In genomic region chr6:21418246-21418645, GRCm38 (mm10) we compare ENCODE assay signal across 17 mouse cellular contexts.
DNase-seq lines count a peak whose midpoint lies in the region; ATAC-seq lines count a peak whose summit lies in the region.
"Had no signal": no experiment of that assay in that cellular context is flagged by ENCODE, and none has a peak within 500 bp of the region (broad histone marks: within the 10 kb centered on the region; RNA-seq: fewer than 3 reads in every experiment).

No protein-coding gene starts in this region.

- peak; percentile 11 for DNase-seq in midbrain, embryonic 14.5 days
- no peak for DNase-seq in midbrain, embryonic 11.5 days (ENCODE audit: low spot score, missing footprints)
- DNase-seq in frontal cortex, postnatal 36 days (ENCODE audit: low spot score in 2 of 2) = peak; percentile 9 to 72
- peak; percentile 37 to 61 for DNase-seq in left cerebral cortex, postnatal 36 days (ENCODE audit: low spot score in 2 of 2)
- no peak for DNase-seq in adrenal gland, adult 2 months
- no peak for DNase-seq in adrenal gland, postnatal 36 days
- no peak for DNase-seq in liver, embryonic 11.5 days (ENCODE audit: low spot score)
- DNase-seq: cerebellum, postnatal 10 days; gastrocnemius, postnatal 25 days; thymus, adult 18-20 months had no signal

- no peak overlapping the region for H3K4me2 ChIP-seq in midbrain, embryonic 14.5 days (ENCODE audit: low read length)
- no peak overlapping the region for H3K4me2 ChIP-seq in midbrain, embryonic 11.5 days
- no peak overlapping the region for H3K4me2 ChIP-seq in liver, embryonic 11.5 days
- H3K4me2 ChIP-seq: heart, embryonic 11.5 days; hindbrain, embryonic 14.5 days; intestine, embryonic 15.5 days; limb, embryonic 12.5 days; liver, embryonic 15.5 days had no signal

- H3K36me3 ChIP-seq in midbrain, embryonic 14.5 days (ENCODE audit: control insufficient read depth, insufficient read depth, low read length) = no peaks in the 10 kb centered on the region
- no peaks in the 10 kb centered on the region for H3K36me3 ChIP-seq in midbrain, embryonic 11.5 days (ENCODE audit: control insufficient read depth, insufficient read depth, low read length)
- no peaks in the 10 kb centered on the region for H3K36me3 ChIP-seq in liver, embryonic 11.5 days (ENCODE audit: control insufficient read depth, insufficient read depth, low read length)
- H3K36me3 ChIP-seq: intestine, embryonic 15.5 days; limb, embryonic 12.5 days; liver, embryonic 15.5 days had no signal

- H3K27me3 ChIP-seq in midbrain, embryonic 14.5 days (ENCODE audit: control insufficient read depth, insufficient read depth, low read length) = no peaks in the 10 kb centered on the region
- no peaks in the 10 kb centered on the region for H3K27me3 ChIP-seq in midbrain, embryonic 11.5 days (ENCODE audit: control insufficient read depth, insufficient read depth, low read length)
- no peaks in the 10 kb centered on the region for H3K27me3 ChIP-seq in liver, embryonic 11.5 days (replicated peaks; ENCODE audit: control insufficient read depth, insufficient read depth, low read length)
- H3K27me3 ChIP-seq: intestine, embryonic 15.5 days; limb, embryonic 12.5 days; liver, embryonic 15.5 days; megakaryocyte, embryonic 14.5 days had no signal

- no peak for ATAC-seq in midbrain, embryonic 14.5 days (ENCODE audit: low FRiP score, low TSS enrichment)
- no peak for ATAC-seq in midbrain, embryonic 11.5 days (ENCODE audit: low FRiP score)
- ATAC-seq in liver, embryonic 11.5 days (replicated peaks; ENCODE audit: low FRiP score) = no peak
- ATAC-seq: intestine, embryonic 15.5 days; lung, postnatal 0 days had no signal

- H3K9ac ChIP-seq in midbrain, embryonic 14.5 days (replicated peaks; ENCODE audit: low read length) = no peak overlapping the region
- H3K9ac ChIP-seq in midbrain, embryonic 11.5 days (ENCODE audit: low read length) = no peak overlapping the region
- H3K9ac ChIP-seq in liver, embryonic 11.5 days (ENCODE audit: low read depth, low read length) = no peak overlapping the region
- H3K9ac ChIP-seq: hindbrain, embryonic 14.5 days; intestine, embryonic 15.5 days; limb, embryonic 12.5 days; liver, embryonic 15.5 days had no signal

- no peaks in the 10 kb centered on the region for H3K9me3 ChIP-seq in midbrain, embryonic 14.5 days (ENCODE audit: control insufficient read depth, low read length)
- no peaks in the 10 kb centered on the region for H3K9me3 ChIP-seq in midbrain, embryonic 11.5 days (ENCODE audit: control insufficient read depth, low read length)
- H3K9me3 ChIP-seq in liver, embryonic 11.5 days (ENCODE audit: control insufficient read depth, low read length) = no peaks in the 10 kb centered on the region
- H3K9me3 ChIP-seq: intestine, embryonic 15.5 days; limb, embryonic 12.5 days; liver, embryonic 15.5 days; megakaryocyte, embryonic 14.5 days had no signal

- 0 out of 2 replicates have a peak, but pooled peaks cover 4% of the 10 kb centered on the region for H3K4me1 ChIP-seq in midbrain, embryonic 14.5 days (ENCODE audit: control insufficient read depth, insufficient read depth, low read length)
- H3K4me1 ChIP-seq in midbrain, embryonic 11.5 days (ENCODE audit: control insufficient read depth, insufficient read depth, low read length) = no peaks in the 10 kb centered on the region
- H3K4me1 ChIP-seq in liver, embryonic 11.5 days (replicated peaks; ENCODE audit: control insufficient read depth, insufficient read depth, low read length) = no peaks in the 10 kb centered on the region
- H3K4me1 ChIP-seq: intestine, embryonic 15.5 days; limb, embryonic 12.5 days; liver, embryonic 15.5 days; megakaryocyte, embryonic 14.5 days had no signal

- no peak overlapping the region for H3K4me3 ChIP-seq in midbrain, embryonic 14.5 days (replicated peaks; ENCODE audit: low read depth, low read length)
- H3K4me3 ChIP-seq in midbrain, embryonic 11.5 days (ENCODE audit: low read depth, low read length) = no peak overlapping the region
- H3K4me3 ChIP-seq in liver, embryonic 11.5 days (ENCODE audit: low read depth, low read length) = no peak overlapping the region
- H3K4me3 ChIP-seq: intestine, embryonic 15.5 days; limb, embryonic 12.5 days; liver, embryonic 15.5 days; megakaryocyte, embryonic 14.5 days had no signal

- H3K27ac ChIP-seq in midbrain, embryonic 14.5 days (replicated peaks; ENCODE audit: low read depth, low read length) = no peak overlapping the region
- H3K27ac ChIP-seq in midbrain, embryonic 11.5 days (ENCODE audit: low read depth, low read length) = no peak overlapping the region
- no peak overlapping the region for H3K27ac ChIP-seq in liver, embryonic 11.5 days (ENCODE audit: low read depth, low read length)
- H3K27ac ChIP-seq: hindbrain, embryonic 14.5 days; intestine, embryonic 15.5 days; limb, embryonic 12.5 days; liver, embryonic 15.5 days had no signal

- intact Hi-C loops in left cerebral cortex, postnatal 36 days (cut with DNase I) = loop anchor here (10.0 kb wide), 1 partner anchor 203 kb away; the partner anchor contains the start of gene Kcnd2

- WGBS in midbrain, embryonic 14.5 days = 48% methylated on average over 6 of the region's 6 CpGs
- WGBS in midbrain, embryonic 11.5 days = 79% methylated on average over 6 of the region's 6 CpGs
- WGBS in liver, embryonic 11.5 days = 82% methylated on average over 6 of the region's 6 CpGs

Comparison
In these comparisons a context has a peak if more than half of its experiments do, and no peak if none do; other contexts are left out.
1. DNase-seq: peak in midbrain, embryonic 14.5 days (single experiment), frontal cortex, postnatal 36 days (2 of 2) and left cerebral cortex, postnatal 36 days (2 of 2); none in midbrain, embryonic 11.5 days (single experiment), adrenal gland, adult 2 months (single experiment), adrenal gland, postnatal 36 days (0 of 2) and liver, embryonic 11.5 days (single experiment).